Mouse (Mus musculus) cerebellum, adult 2 months (tissue): Measurements from ENCODE around the gene Ercc6l2. TPM values are rescaled to one million over a fixed set of nuclear protein-coding genes. Genes with fewer than 3 reads are reported as not detected.

Source experiments
- DNase-seq, 2 experiments: peaks; one replicate each; pipeline ENCODE4 v3.0.0; 2021
- H3K27ac ChIP-seq: fragments of 200-500 bp; 2 replicates; pipeline ENCODE4 v1.5.1; 2012; ENCODE audit warnings: low read length, control low read depth, inconsistent platforms; ENCODE audit not compliant: insufficient read depth
- H3K27me3 ChIP-seq: fragments of 200-500 bp; 2 replicates; pipeline ENCODE4 v1.6.1; 2012; ENCODE audit warnings: inconsistent platforms, mild to moderate bottlenecking, low read length, moderate library complexity; ENCODE audit not compliant: control insufficient read depth, insufficient read depth
- H3K4me1 ChIP-seq: fragments of 200-500 bp; 2 replicates; pipeline ENCODE4 v1.6.1; 2011; ENCODE audit warnings: low read length; ENCODE audit not compliant: control insufficient read depth, insufficient read depth
- H3K4me3 ChIP-seq: fragments of 200-500 bp; replicated peaks from 2 replicates; pipeline ENCODE3; 2011; ENCODE audit warnings: mild to moderate bottlenecking, low read depth, low read length, control low read depth; ENCODE audit not compliant: insufficient read depth
- CTCF ChIP-seq: fragments of 200-500 bp; IDR thresholded peaks from 2 replicates; pipeline ENCODE4 v1.5.1; 2011; ENCODE audit warnings: low read depth, mild to moderate bottlenecking, control low read depth, low read length, moderate library complexity, borderline replicate concordance; ENCODE audit not compliant: insufficient read depth
- POLR2A ChIP-seq: fragments of 200-500 bp; IDR thresholded peaks from 2 replicates; pipeline ENCODE4 v1.6.1; 2011; ENCODE audit warnings: low read length, control low read depth, borderline replicate concordance; ENCODE audit not compliant: insufficient read depth
- WGBS: fragments of 180-500 bp; shearing (Covaris S2); methylation state at CpG from one replicate; pipeline ENCODE4 v1.1.7; 2018; 5-methylcytosine and 5-hydroxymethylcytosine counted together
- polyA plus RNA-seq: library from polyadenylated mRNA; depleted of rRNA; stranded (reverse); fragments of >200 nt; gene quantifications from 2 replicates; pipeline ENCODE4 v1.2.3, GENCODE M21; 2012

The Ercc6l2 gene
- polyA plus RNA-seq, 1 experiment: 23.9 TPM

DNA sequence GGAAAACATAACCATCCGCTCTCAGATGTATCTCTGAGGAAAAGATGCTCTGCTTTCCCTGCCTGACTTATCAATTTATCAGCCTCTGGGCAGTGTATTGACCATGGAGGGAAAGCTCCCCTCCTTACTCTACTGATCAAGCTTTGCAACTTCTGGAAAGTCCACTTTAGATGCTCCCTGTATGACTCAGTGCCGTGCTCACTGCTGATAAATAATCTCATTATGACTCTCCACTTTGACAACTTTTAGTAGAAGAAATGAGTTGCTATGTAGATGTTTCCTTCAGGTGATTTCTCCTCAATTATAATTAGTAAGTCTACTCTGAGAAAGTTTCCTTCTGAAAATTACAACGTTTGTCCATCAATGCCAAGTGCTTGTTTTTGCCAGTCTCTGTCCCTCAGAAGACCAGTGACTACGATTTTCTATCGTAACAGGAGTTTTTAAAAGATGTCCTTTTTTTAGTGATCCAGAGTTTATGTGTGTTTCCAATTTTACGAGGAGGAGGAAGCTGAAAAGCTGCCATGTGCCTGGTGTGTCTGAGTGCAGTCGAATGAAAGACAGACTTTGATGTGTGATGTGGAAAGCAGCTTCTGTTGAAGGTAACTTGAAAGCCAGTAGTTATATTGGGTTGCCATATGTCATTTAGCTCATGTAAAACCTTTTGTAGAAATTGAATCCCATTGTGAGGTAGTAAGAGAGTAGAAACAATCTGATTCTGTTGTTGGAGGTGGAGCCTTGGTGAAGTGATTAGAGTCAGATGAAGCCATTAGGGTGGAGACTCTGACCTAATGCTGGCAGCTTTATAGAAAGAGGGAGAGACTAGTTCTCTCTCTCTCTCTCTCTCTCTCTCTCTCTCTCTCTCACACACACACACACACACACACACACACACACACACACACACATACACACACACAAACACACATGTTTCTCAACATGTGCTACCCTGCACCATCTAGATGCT lies 21.4 kb upstream of the Ercc6l2 start:
- no peak for DNase-seq
- WGBS: 76% methylated on average over 7 of the region's 7 CpGs
- Histone ChIP-seq H3K27ac (no peak overlapping the region), H3K4me1 (no peaks in the 10 kb centered on the region), H3K27me3 (no peaks in the 10 kb centered on the region), H3K4me3 (no peak overlapping the region)
- TF ChIP-seq POLR2A (no peak), CTCF (no peak)

GRCm38 (mm10) chr13:63798677-63799076 lies 16.4 kb upstream of the Ercc6l2 start:
- TF ChIP-seq POLR2A (no peak), CTCF (no peak)
- H3K4me1 ChIP-seq: no peaks in the 10 kb centered on the region
- 91% methylated on average over 3 of the region's 3 CpGs for WGBS
- no peak for DNase-seq
- no peaks in the 10 kb centered on the region for H3K27me3 ChIP-seq
- H3K27ac ChIP-seq: no peak overlapping the region
- no peak overlapping the region for H3K4me3 ChIP-seq

GRCm38 (mm10) chr13:63799940-63800339 lies 15.1 kb upstream of the Ercc6l2 start:
- no peak overlapping the region for H3K4me3 ChIP-seq
- H3K27me3 ChIP-seq: no peaks in the 10 kb centered on the region
- TF ChIP-seq CTCF: no peak
- no peak for TF ChIP-seq POLR2A
- no peaks in the 10 kb centered on the region for H3K4me1 ChIP-seq
- WGBS: 68% methylated on average over 1 of the region's 1 CpGs
- H3K27ac ChIP-seq: no peak overlapping the region
- DNase-seq: no peak

DNA sequence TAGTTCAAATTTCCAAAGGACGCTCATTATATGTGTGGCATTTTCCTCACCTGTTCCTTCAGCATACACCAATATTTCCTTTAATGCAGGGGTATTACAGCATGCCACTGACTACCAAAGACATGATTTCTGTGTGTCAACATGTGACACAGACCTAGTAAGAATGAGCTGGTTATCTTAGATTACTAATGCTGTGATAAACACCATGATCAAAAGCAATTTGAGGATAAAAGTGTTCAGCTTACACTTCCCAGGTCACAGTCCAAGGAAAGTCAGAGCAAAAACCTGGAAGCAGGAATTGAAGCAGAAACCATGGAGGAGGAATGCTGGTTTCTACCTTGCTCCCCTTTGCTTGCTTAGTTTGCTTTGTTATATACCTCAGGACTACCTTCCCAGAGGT lies 13.8 kb upstream of the Ercc6l2 start:
- no peak for DNase-seq
- Histone ChIP-seq H3K27me3 (no peaks in the 10 kb centered on the region), H3K4me1 (no peaks in the 10 kb centered on the region), H3K4me3 (no peak overlapping the region), H3K27ac (no peak overlapping the region)
- WGBS: 98% methylated on average over 1 of the region's 1 CpGs
- TF ChIP-seq CTCF: no peak
- no peak for TF ChIP-seq POLR2A

- Histone ChIP-seq H3K4me1 (no peaks in the 10 kb centered on the region), H3K4me3 (no peak overlapping the region)
Measured at GRCm38 (mm10) chr13:63807233-63807632, 7.8 kb upstream of the Ercc6l2 start.

GRCm38 (mm10) chr13:63807979-63808378 lies 7.1 kb upstream of the Ercc6l2 start:
- no peak for DNase-seq
- 91% methylated on average over 3 of the region's 3 CpGs for WGBS
- no peak overlapping the region for H3K4me3 ChIP-seq
- TF ChIP-seq CTCF (no peak), POLR2A (no peak)
- no peaks in the 10 kb centered on the region for H3K4me1 ChIP-seq
- no peaks in the 10 kb centered on the region for H3K27me3 ChIP-seq
- no peak overlapping the region for H3K27ac ChIP-seq

More at GRCm38 (mm10) chr13:63807233-63807632, 7.8 kb upstream of the Ercc6l2 start:
- Histone ChIP-seq H3K27ac (no peak overlapping the region), H3K27me3 (no peaks in the 10 kb centered on the region)
- DNase-seq: no peak
- no peak for TF ChIP-seq CTCF
- TF ChIP-seq POLR2A: no peak
- WGBS: 74% methylated on average over 1 of the region's 1 CpGs

DNA sequence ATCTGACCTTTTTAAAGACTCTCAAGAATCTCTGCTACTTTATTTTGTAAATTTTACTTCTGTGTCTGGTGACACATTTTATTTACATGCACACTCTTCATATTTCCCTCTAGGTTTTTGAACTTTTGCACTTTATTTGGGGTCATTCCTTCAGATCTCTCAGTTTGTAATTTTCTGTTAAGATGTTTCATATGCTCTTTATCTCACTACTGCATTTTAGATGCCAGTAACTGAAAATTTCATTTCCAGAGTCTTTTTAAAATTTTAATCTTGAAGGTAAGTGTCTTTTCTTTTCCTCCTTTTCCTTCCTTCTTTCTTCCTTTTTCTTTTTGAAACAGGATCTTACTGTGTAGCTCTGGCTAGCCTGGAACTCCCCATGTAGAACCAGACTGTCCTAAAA lies 3.6 kb upstream of the Ercc6l2 start:
- TF ChIP-seq POLR2A: no peak
- TF ChIP-seq CTCF: no peak

GRCm38 (mm10) chr13:63815931-63816330 lies 891 bp downstream of the Ercc6l2 start:
- TF ChIP-seq POLR2A (no peak), CTCF (no peak)
- Histone ChIP-seq H3K4me3 (peak overlapping the region; percentile 69), H3K4me1 (peaks cover 4% of the 10 kb centered on the region; the same call in 1 of the 2 replicates), H3K27ac (no peak overlapping the region), H3K27me3 (no peaks in the 10 kb centered on the region)
- peak in 1 of 2 experiments; percentile 12 for DNase-seq

More for the DNA sequence above, 3.6 kb upstream of the Ercc6l2 start:
- H3K27ac ChIP-seq: no peak overlapping the region
- H3K4me1 ChIP-seq: peaks cover 4% of the 10 kb centered on the region; the same call in 1 of the 2 replicates
- no peaks in the 10 kb centered on the region for H3K27me3 ChIP-seq
- H3K4me3 ChIP-seq: no peak overlapping the region
- no peak for DNase-seq
